Mouse (Mus musculus): ENCODE results near the gene Lipt1.

Lipt1 gene

DNA sequence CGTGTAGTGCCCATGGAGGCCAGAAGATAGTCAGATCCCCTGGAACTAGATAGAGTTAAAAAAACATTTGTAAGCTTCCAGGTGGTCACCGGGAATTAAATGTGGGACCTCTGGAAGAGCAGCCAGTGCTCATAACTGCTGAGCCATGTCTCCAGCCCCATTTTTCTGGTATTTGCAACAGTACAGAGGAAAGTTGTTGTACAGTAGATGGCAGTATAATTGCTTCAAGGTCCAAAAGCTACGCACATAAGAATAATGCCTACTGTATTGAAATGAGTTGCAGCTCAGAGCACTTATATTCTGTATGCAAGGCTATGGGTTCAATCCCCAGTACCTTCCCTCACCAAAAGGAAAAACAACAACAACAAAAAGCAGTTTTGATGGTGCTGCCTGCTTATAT is 19.9 kb downstream of the Lipt1 start:
- in situ Hi-C loops (cut with MboI; ENCODE audit: low sequenced_read_pairs): no loop called here

DNA sequence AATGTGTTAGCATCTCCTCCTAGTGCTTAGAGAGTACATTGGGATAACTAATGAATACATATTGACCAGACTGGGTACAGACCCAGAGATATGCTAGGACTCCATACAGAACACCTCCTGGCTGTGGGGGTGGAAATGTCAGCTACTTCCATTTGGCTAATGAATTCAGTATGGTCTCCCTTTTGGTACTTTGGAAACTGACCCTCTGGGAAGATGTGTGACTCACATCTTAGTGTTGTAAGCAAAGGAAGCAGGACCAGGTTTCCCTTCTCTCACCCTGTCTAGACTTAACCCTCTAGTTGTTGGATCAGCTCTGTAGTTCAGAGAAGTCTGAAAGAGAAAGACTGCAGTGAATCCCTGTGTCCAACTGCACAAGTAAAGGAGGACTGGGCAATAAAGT is 23.1 kb downstream of the Lipt1 start:
- in situ Hi-C loops (cut with MboI; ENCODE audit: low sequenced_read_pairs): no loop called here

- in situ Hi-C loops (cut with MboI; ENCODE audit: low sequenced_read_pairs): no loop called here
These were observed 28.3 kb downstream of the Lipt1 start for GRCm38 (mm10) chr1:37899816-37900215.

GRCm38 (mm10) chr1:37900288-37900687 is 28.8 kb downstream of the Lipt1 start:
- in situ Hi-C loops (cut with MboI; ENCODE audit: low sequenced_read_pairs): no loop called here

GRCm38 (mm10) chr1:37903178-37903577 is 31.6 kb downstream of the Lipt1 start:
- in situ Hi-C loops (cut with MboI; ENCODE audit: low sequenced_read_pairs): no loop called here

DNA sequence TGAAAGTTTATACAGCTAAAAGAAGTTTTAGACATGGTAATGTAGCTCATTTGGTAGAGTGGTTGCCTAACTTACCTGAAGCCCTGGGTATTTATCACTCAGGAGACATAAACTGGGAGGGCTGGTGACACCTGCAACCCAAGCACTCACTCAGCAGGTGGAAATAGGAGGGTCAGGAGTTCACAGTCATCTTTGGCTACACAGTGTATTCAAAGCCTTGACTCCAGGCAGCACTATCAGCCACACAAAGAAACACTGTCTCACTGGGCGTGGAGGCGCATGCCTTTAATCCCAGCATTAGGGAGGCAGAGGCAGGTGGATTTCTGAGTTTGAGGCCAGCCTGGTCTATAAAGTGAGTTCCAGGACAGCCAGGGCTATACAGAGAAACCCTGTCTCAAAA is 41.2 kb downstream of the Lipt1 start:
- in situ Hi-C loops (cut with MboI; ENCODE audit: low sequenced_read_pairs): no loop called here

DNA sequence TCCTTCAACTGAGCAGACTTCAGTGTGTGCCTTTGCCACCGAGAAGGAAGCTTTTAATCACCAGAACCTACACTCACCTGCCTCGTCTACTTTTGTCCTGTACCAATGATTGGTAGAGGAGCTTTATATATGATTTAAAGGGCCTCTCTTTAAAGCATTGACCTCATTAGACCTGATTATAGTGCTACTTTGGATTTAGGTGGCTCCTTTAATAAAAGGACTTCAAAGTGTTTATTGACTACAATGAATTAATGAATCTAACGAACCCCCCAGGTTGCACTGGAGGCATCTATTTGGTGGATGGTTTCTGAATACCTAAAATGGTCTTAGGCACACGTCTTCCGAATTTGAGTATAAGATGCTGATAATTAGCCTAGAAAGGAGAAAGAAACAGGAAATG is 44.9 kb downstream of the Lipt1 start, which contains the start of gene Lyg2:
Lyg2 (minus strand) TSS at position 101 of the 400 bp plus-strand sequence.
- in situ Hi-C loops (cut with MboI; ENCODE audit: low sequenced_read_pairs): no loop called here

- in situ Hi-C loops (cut with MboI; ENCODE audit: low sequenced_read_pairs): no loop called here
These were observed 46.1 kb downstream of the Lipt1 start for GRCm38 (mm10) chr1:37917666-37918065.

DNA sequence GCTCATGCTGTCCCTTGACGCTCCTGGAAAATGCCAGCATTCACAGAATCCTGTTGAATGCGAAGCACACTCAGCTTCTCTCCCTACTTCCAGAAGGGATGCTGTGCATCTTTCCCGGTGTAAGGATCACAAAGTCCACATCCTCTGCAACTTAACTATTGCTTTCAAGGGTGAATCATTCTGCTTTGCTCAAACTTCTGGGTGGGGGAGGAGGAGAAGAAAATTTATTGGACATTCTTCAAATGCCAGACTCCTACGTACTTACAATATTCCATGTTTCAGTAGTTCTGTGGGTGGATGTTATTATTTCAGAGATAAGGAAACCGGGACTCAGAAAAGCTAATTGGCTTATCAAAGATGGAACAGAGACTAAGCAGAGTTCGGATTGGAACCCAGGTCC is 46.6 kb downstream of the Lipt1 start:
- in situ Hi-C loops (cut with MboI; ENCODE audit: low sequenced_read_pairs): no loop called here

- in situ Hi-C loops (cut with MboI; ENCODE audit: low sequenced_read_pairs): no loop called here
These were observed 51.0 kb downstream of the Lipt1 start for GRCm38 (mm10) chr1:37922536-37922935.
